In the genomic region with DNA sequence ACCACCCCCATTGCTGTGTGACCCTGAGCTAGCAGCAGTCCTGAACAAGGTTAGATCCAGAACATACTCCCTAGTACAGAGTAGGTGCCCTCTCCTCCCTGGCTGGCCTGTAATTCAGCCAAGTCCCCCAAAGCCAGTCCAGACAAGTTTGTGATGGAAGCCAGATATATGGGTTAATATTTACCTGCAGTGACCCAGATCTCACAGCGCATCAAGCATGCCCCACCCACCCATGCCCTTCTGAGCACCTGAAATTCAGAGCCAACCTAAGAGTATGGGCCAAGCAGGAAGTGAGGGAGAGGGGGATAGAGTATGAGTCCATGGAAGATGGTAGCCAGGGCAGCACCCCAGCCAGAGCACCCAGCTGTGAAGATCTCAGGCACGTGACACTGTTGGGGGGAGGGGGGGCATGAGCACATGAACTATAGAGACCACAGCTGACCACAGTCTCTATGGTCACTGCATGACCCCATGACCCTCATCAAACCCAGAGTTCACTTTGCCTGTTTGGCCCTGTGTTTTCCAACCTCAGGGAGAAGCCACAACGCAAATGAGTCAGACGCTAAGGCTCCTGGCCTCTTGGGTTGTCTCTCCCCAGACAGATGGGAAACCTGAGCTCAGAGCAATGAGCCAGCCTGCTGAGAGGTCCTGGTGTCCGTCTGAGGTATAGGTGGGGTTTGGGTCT, we compare ENCODE assay signal across 11 mouse cellular contexts. TPM values are rescaled to one million over a fixed set of nuclear protein-coding genes. Genes with fewer than 3 reads are reported as not detected.
A peak's percentile ranks its signal among the peaks of the same experiment; 100 is the strongest.
DNase-seq lines count a peak whose midpoint lies in the region; ATAC-seq and TF ChIP-seq lines count a peak whose summit lies in the region.
"Had no signal": no experiment of that assay in that cellular context is flagged by ENCODE, and none has a peak within 500 bp of the region (broad histone marks: within the 10 kb centered on the region; RNA-seq: fewer than 3 reads in every experiment).

No protein-coding gene starts in this region.

- no peak overlapping the region for H3K9ac ChIP-seq in liver, embryonic 14.5 days (replicated peaks)
- no peak overlapping the region for H3K9ac ChIP-seq in hindbrain, embryonic 12.5 days
- H3K9ac ChIP-seq: hindbrain, embryonic 13.5 days had no signal

- WGBS in liver, embryonic 14.5 days (ENCODE audit: insufficient replicate concordance) = 53% methylated on average over 5 of the region's 5 CpGs
- WGBS in hindbrain, embryonic 12.5 days = 65% methylated on average over 5 of the region's 5 CpGs

- no peaks in the 10 kb centered on the region for H3K9me3 ChIP-seq in liver, embryonic 14.5 days (ENCODE audit: control insufficient read depth, low read length)
- no peaks in the 10 kb centered on the region for H3K9me3 ChIP-seq in hindbrain, embryonic 12.5 days (replicated peaks)
- H3K9me3 ChIP-seq: hindbrain, embryonic 13.5 days had no signal

- no peak overlapping the region for H3ac ChIP-seq in C2C12 (ENCODE audit: control insufficient read depth, insufficient read length, low read depth)

- peaks cover 15% of the 10 kb centered on the region for H3K36me3 ChIP-seq in C2C12 (ENCODE audit: control insufficient read depth, insufficient read depth)
- H3K36me3 ChIP-seq in liver, embryonic 14.5 days (replicated peaks; ENCODE audit: control insufficient read depth, insufficient read depth, low read depth) = no peaks in the 10 kb centered on the region
- peaks cover 8% of the 10 kb centered on the region; the same call in 1 of the 2 replicates for H3K36me3 ChIP-seq in hindbrain, embryonic 12.5 days

- DNase-seq in 416B (ENCODE audit: low read depth) = peak; percentile 84
- peak; percentile 74 for DNase-seq in kidney, adult 9 months
- no peak for DNase-seq in liver, embryonic 14.5 days (ENCODE audit: low read depth in 3 of 3, low spot score in 3 of 3)
- DNase-seq in layer of hippocampus, postnatal 36 days = no peak
- DNase-seq in embryo, embryonic 9.5 days (ENCODE audit: extremely low spot score) = no peak
- DNase-seq: adrenal gland, postnatal 14 days; lung, adult 18-20 months; midbrain, embryonic 14.5 days had no signal

- H3K79me2 ChIP-seq in C2C12 (ENCODE audit: control insufficient read depth, insufficient read depth) = peaks cover 61% of the 10 kb centered on the region

- H3K79me3 ChIP-seq in C2C12 (ENCODE audit: low read depth) = peaks cover 10% of the 10 kb centered on the region

- TF ChIP-seq EP300 in liver, embryonic 14.5 days (IDR thresholded peaks at IDR 0.05; ENCODE audit: low read depth) = no peak

- H3K27ac ChIP-seq in liver, embryonic 14.5 days = no peak overlapping the region
- no peak overlapping the region for H3K27ac ChIP-seq in hindbrain, embryonic 12.5 days
- H3K27ac ChIP-seq: hindbrain, embryonic 13.5 days had no signal

- no peak overlapping the region for H3K4me3 ChIP-seq in C2C12 (ENCODE audit: insufficient read depth, poor library complexity, severe bottlenecking)
- H3K4me3 ChIP-seq in liver, embryonic 14.5 days (ENCODE audit: insufficient read depth in 1 of 2, low read depth in 2 of 2, low read length in 2 of 2) = no peak overlapping the region
- no peak overlapping the region for H3K4me3 ChIP-seq in hindbrain, embryonic 12.5 days
- H3K4me3 ChIP-seq: hindbrain, embryonic 13.5 days had no signal

- peaks cover 0 to 4% of the 10 kb centered on the region in 2 experiments; a peak in 2 of 4 replicates for H3K4me1 ChIP-seq in liver, embryonic 14.5 days (replicated peaks; ENCODE audit: control insufficient read depth in 2 of 2, insufficient read depth in 2 of 2, low read length in 1 of 2)
- peaks cover 43% of the 10 kb centered on the region for H3K4me1 ChIP-seq in hindbrain, embryonic 12.5 days

- no peak overlapping the region for H3K4me2 ChIP-seq in liver, embryonic 14.5 days (ENCODE audit: low read depth)
- no peak overlapping the region for H3K4me2 ChIP-seq in hindbrain, embryonic 12.5 days (replicated peaks)
- H3K4me2 ChIP-seq: hindbrain, embryonic 13.5 days had no signal

- no peak for TF ChIP-seq CTCF in C2C12 (IDR thresholded peaks at IDR 0.05; ENCODE audit: control insufficient read depth, insufficient read depth, insufficient read length)
- TF ChIP-seq CTCF in liver, embryonic 14.5 days (IDR thresholded peaks at IDR 0.05; ENCODE audit: low read depth) = no peak

- peak; percentile 37 for ATAC-seq in liver, embryonic 14.5 days (ENCODE audit: insufficient read depth)
- ATAC-seq in hindbrain, embryonic 12.5 days (ENCODE audit: low FRiP score) = no peak

- H3K27me3 ChIP-seq in C2C12 (ENCODE audit: control insufficient read depth, insufficient read depth, insufficient read length) = no peaks in the 10 kb centered on the region
- H3K27me3 ChIP-seq in liver, embryonic 14.5 days (ENCODE audit: control insufficient read depth, insufficient read depth, low read length) = no peaks in the 10 kb centered on the region
- H3K27me3 ChIP-seq in hindbrain, embryonic 12.5 days = no peaks in the 10 kb centered on the region
- H3K27me3 ChIP-seq: hindbrain, embryonic 13.5 days had no signal

TF ChIP-seq in C2C12, 6 proteins besides CTCF, POLR2A, EP300 and RAD21:
- TF ChIP-seq CEBPB (IDR thresholded peaks at IDR 0.05; ENCODE audit: low read depth) (no peak), USF1 (IDR thresholded peaks at IDR 0.05; ENCODE audit: low read depth) (peak; percentile 97), MYOG (IDR thresholded peaks at IDR 0.05; ENCODE audit: control insufficient read depth, extremely low read depth, insufficient read length) (no peak), MAX (IDR thresholded peaks at IDR 0.05) (peak; percentile 81), FOSL1 (IDR thresholded peaks at IDR 0.05; ENCODE audit: insufficient read depth, low read length, poor library complexity, severe bottlenecking) (peak; percentile 70), MYOD1 (IDR thresholded peaks at IDR 0.05; ENCODE audit: control insufficient read depth, insufficient read length, low read depth) (peak; percentile 73)

RNA-seq across cellular contexts. Expression of a gene that starts 29.4 kb away (rescaled TPM):
- 27.8 TPM for polyA plus RNA-seq in C2C12 (2012; fragmentation: generic; extraction: Trizol)
- polyA plus RNA-seq in liver, embryonic 14.5 days (2012; rRNA removed) = 2.4 and 2.8 TPM in 2 replicates
- polyA plus RNA-seq in liver, embryonic 14.5 days (2014; fragmentation: Nextera tagmentation; extraction: Ambion mirVana) = 2.1 and 2.5 TPM in 2 replicates
- 10 to 100 TPM; 41.7 to 43.9 TPM for total RNA-seq in layer of hippocampus, postnatal 36 days (2021)
- 31.2 and 31.7 TPM in 2 replicates for polyA plus RNA-seq in hindbrain, embryonic 12.5 days (2016; fragmentation: Nextera tagmentation; extraction: Ambion mirVana)

Comparison
In these comparisons a context has a peak if more than half of its experiments do, and no peak if none do; other contexts are left out.
1. DNase-seq: peak in 416B (single experiment) and kidney, adult 9 months (single experiment); none in liver, embryonic 14.5 days (0 of 3), layer of hippocampus, postnatal 36 days (0 of 2) and embryo, embryonic 9.5 days (single experiment).